Mouse (Mus musculus) E14TG2a.4 (cell line): ENCODE results near the gene Gng7.

Experiments
- H3K27me3 ChIP-seq: 2 replicates; pipeline ENCODE4 v1.6.1; 2014; ENCODE audit warnings: low read length, control low read depth; ENCODE audit not compliant: insufficient read depth
- H3K36me3 ChIP-seq: 2 replicates; pipeline ENCODE4 v1.6.1; 2014; ENCODE audit warnings: low read length, control low read depth; ENCODE audit not compliant: insufficient read depth
- H3K4me1 ChIP-seq: replicated peaks from 2 replicates; pipeline ENCODE4 v1.6.1; 2014; ENCODE audit warnings: low read depth, low read length, control low read depth
- H3K4me3 ChIP-seq: replicated peaks from 2 replicates; pipeline ENCODE4 v1.5.1; 2014; ENCODE audit warnings: mild to moderate bottlenecking, low read length
- H3K9me3 ChIP-seq: 2 replicates; pipeline ENCODE4 v1.6.1; 2014; ENCODE audit warnings: low read length, control low read depth
- CTCF ChIP-seq: conservative IDR thresholded peaks from 2 replicates; pipeline ENCODE4 v1.5.1; 2014; ENCODE audit warnings: low read length
- NANOG ChIP-seq: IDR thresholded peaks from 2 replicates; pipeline ENCODE4 v1.6.1; 2014; ENCODE audit warnings: borderline replicate concordance, low read length, mixed read lengths
- POU5F1 ChIP-seq: IDR thresholded peaks from 2 replicates; pipeline ENCODE4 v1.6.1; 2014; ENCODE audit warnings: low read length, borderline replicate concordance

Gng7 gene

DNA sequence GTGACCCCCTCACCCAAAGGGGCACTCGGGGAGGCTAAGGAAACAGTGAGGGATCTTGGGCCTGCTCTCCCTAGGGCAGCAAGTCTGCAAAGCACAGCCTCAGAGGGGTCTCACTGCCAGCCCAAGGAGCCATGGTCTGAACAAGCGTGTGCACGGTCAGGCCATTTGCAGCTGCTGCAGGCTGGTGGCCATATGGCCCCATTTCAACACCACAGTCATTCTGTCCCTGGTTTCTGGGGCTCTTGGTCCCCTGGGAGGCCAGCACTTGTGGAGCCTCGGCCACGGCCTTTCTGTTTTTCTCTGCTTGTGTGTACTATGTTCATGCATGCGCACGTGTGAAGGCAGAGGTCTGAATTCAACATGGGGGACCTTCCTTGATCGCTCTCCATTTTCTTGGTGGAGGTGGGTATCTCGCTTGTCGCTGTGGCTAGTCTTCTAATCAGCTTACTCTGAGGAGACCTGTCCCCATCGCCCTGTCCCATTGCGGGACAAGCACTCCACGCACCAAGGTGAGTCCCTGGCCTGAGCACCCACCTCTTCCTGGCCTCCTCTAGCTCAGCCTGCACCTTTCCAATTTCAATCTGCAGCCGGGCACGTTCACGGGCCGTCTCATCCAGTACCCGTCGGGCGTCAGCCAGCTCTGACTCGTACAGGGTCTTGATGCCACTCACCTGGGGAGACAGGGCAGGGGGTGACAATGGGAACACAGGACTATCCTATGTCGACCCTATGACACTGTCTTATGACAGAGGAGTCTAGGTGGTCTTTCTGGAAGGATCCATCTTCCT, 105.2 kb downstream of the Gng7 start:
- Histone ChIP-seq H3K36me3 (peaks cover 94% of the 10 kb centered on the region), H3K4me1 (peaks cover 65% of the 10 kb centered on the region), H3K9me3 (no peaks in the 10 kb centered on the region), H3K4me3 (no peak overlapping the region), H3K27me3 (no peaks in the 10 kb centered on the region)
- no peak for TF ChIP-seq NANOG
- TF ChIP-seq CTCF = no peak
- no peak for TF ChIP-seq POU5F1

GRCm38 (mm10) chr10:80904709-80905108, 110.0 kb downstream of the Gng7 start:
- Histone ChIP-seq H3K4me1 (peaks cover 74% of the 10 kb centered on the region), H3K27me3 (no peaks in the 10 kb centered on the region), H3K9me3 (no peaks in the 10 kb centered on the region), H3K36me3 (peaks cover 86% of the 10 kb centered on the region), H3K4me3 (peak overlapping the region; percentile 54)
- TF ChIP-seq CTCF (no peak), POU5F1 (no peak), NANOG (no peak)

DNA sequence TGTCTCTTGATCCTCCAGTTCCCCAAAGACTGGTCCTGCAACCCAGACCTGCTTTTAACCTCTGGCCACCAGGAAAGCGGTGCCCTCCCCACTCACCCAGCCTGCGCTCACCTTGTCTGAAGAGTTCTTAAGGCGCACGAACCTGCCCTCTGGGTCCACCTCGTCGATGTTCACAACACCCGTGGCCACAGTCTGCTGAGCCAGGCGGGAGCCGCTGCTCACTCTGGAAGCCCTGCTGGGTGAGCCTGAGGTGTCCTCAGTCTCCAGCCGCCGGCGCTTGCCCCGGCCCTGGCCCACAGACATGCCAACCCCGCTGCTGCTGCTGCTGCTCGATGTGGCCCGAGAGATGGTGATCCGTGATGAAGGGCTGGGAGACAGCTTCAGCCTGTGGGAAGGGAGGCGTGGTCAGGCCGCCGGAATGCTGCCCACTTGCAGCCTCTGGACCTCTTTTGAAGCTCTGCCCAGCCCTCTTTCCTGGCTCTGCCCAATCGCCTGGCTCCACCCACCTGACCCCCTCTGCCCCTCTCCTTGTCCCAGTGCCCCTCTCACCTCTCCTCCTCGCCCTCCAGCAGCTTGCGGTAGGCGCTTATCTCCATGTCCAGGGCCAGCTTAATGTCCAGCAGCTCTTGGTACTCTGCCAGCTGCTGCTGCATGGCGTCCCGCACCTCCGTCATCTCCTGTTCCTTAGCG, 110.6 kb downstream of the Gng7 start:
- no peak for TF ChIP-seq CTCF
- TF ChIP-seq NANOG = no peak
- no peak for TF ChIP-seq POU5F1
- peak overlapping the region; percentile 54 for H3K4me3 ChIP-seq
- peaks cover 86% of the 10 kb centered on the region for H3K36me3 ChIP-seq
- H3K4me1 ChIP-seq = peaks cover 76% of the 10 kb centered on the region
- no peaks in the 10 kb centered on the region for H3K27me3 ChIP-seq
- H3K9me3 ChIP-seq = no peaks in the 10 kb centered on the region

DNA sequence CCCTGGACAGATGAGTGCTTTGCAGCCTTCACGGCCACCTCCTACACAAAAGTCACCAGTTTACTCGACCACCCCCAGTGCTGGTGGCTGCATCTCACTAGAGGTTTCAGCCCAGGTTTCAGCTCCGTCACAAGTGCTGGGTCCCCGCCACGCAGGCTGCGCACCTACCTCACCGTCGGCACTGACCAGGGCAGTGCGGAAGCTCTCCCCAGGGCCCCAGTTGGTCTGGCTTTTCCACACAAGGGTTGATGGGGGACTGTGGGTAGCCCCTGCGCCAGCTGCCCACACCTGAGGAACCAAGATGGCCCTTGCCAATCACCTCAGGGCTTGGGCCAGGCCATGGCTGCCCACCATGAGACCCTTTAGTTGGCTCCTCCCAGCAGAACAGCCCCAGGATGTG, 111.5 kb downstream of the Gng7 start:
- Histone ChIP-seq H3K9me3 (no peaks in the 10 kb centered on the region), H3K27me3 (no peaks in the 10 kb centered on the region), H3K4me1 (peaks cover 76% of the 10 kb centered on the region), H3K36me3 (peaks cover 86% of the 10 kb centered on the region), H3K4me3 (no peak overlapping the region)
- TF ChIP-seq CTCF (no peak), NANOG (no peak), POU5F1 (no peak)

- H3K27me3 ChIP-seq = no peaks in the 10 kb centered on the region
- H3K36me3 ChIP-seq = peaks cover 81% of the 10 kb centered on the region
- peaks cover 75% of the 10 kb centered on the region for H3K4me1 ChIP-seq
- H3K9me3 ChIP-seq = no peaks in the 10 kb centered on the region
- H3K4me3 ChIP-seq = no peak overlapping the region
- TF ChIP-seq POU5F1 (no peak), CTCF (no peak), NANOG (no peak)
Observed at GRCm38 (mm10) chr10:80902273-80902940, 112.3 kb downstream of the Gng7 start.

- no peaks in the 10 kb centered on the region for H3K27me3 ChIP-seq
- peaks cover 78% of the 10 kb centered on the region for H3K4me1 ChIP-seq
- TF ChIP-seq CTCF (no peak), NANOG (no peak), POU5F1 (no peak)
- no peaks in the 10 kb centered on the region for H3K9me3 ChIP-seq
- H3K36me3 ChIP-seq = peaks cover 77% of the 10 kb centered on the region
- no peak overlapping the region for H3K4me3 ChIP-seq
Observed at GRCm38 (mm10) chr10:80901409-80902272, 113.1 kb downstream of the Gng7 start.

- H3K4me3 ChIP-seq = peak within 1 kb of the TSS; percentile 98
- TF ChIP-seq CTCF (no peak), POU5F1 (no peak)
Observed at GRCm38 (mm10) chr10:80900318-80901247, 114.2 kb downstream of the Gng7 start, which contains the start of gene Timm13. Gene Timm13 (minus strand): TSS chr10:80900969.

More at GRCm38 (mm10) chr10:80900318-80901247, 114.2 kb downstream of the Gng7 start, which contains the start of gene Timm13:
- Histone ChIP-seq H3K27me3 (no peaks in the 10 kb centered on the region), H3K36me3 (peaks cover 67% of the 10 kb centered on the region), H3K4me1 (peaks cover 79% of the 10 kb centered on the region), H3K9me3 (no peaks in the 10 kb centered on the region)
